Mouse (Mus musculus) forebrain, embryonic 11.5 days (tissue): Measurements from ENCODE around the gene Pgs1. TPM values are rescaled to one million over a fixed set of nuclear protein-coding genes. Genes with fewer than 3 reads are reported as not detected.

Source experiments
- ATAC-seq: fragments of 200-750 bp; cut with Nextera tagmentation; replicated peaks from 2 replicates; pipeline ENCODE4 v1.8.0; 2017; ENCODE audit warnings: moderate TSS enrichment; ENCODE audit not compliant: low FRiP score
- DNase-seq: peaks from one replicate; pipeline ENCODE4 v3.0.0-alpha.2; 2017; ENCODE audit warnings: low spot score
- H3K27ac ChIP-seq: fragments of 300-500 bp; sonication (generic); 2 replicates; pipeline ENCODE4 v1.5.1; 2014; ENCODE audit warnings: low read depth, low read length
- H3K27me3 ChIP-seq: fragments of 300-500 bp; sonication (generic); 2 replicates; pipeline ENCODE4 v1.6.1; 2014; ENCODE audit warnings: mild to moderate bottlenecking, low read length, mixed read lengths; ENCODE audit not compliant: control insufficient read depth, insufficient read depth
- H3K36me3 ChIP-seq: fragments of 300-500 bp; sonication (generic); 2 replicates; pipeline ENCODE4 v1.6.1; 2014; ENCODE audit warnings: mild to moderate bottlenecking, low read length, moderate library complexity, mixed read lengths; ENCODE audit not compliant: control insufficient read depth, insufficient read depth
- H3K4me1 ChIP-seq: fragments of 300-500 bp; sonication (generic); replicated peaks from 2 replicates; pipeline ENCODE4 v1.6.1; 2014; ENCODE audit warnings: low read length, mixed read lengths; ENCODE audit not compliant: control insufficient read depth, insufficient read depth
- H3K4me2 ChIP-seq: fragments of 300-500 bp; sonication (generic); 2 replicates; pipeline ENCODE4 v1.6.1; 2014; ENCODE audit warnings: low read depth, mild to moderate bottlenecking, low read length, moderate library complexity, mixed read lengths; ENCODE audit not compliant: severe bottlenecking
- H3K4me3 ChIP-seq: fragments of 300-500 bp; sonication (generic); 2 replicates; pipeline ENCODE4 v1.5.1; 2014; ENCODE audit warnings: low read depth, low read length
- H3K9ac ChIP-seq: fragments of 300-500 bp; sonication (generic); 2 replicates; pipeline ENCODE4 v1.6.1; 2014; ENCODE audit warnings: low read length
- H3K9me3 ChIP-seq: fragments of 300-500 bp; sonication (generic); 2 replicates; pipeline ENCODE4 v1.6.1; 2016; ENCODE audit warnings: low read length, mixed read lengths; ENCODE audit not compliant: control insufficient read depth
- WGBS: fragments of 180-500 bp; shearing (Covaris S2); extraction: QIAGEN DNeasy Blood & Tissue Kit; methylation state at CpG from one replicate; pipeline ENCODE4 v1.1.7; 2014; 5-methylcytosine and 5-hydroxymethylcytosine counted together
- polyA plus RNA-seq: library from polyadenylated mRNA; unstranded; fragments of >200 nt; fragmentation: Nextera tagmentation; extraction: Ambion mirVana; gene quantifications from 2 replicates; pipeline ENCODE4 v1.2.1, GENCODE M21; 2014

Gene Pgs1
- polyA plus RNA-seq, 1 experiment from 2014 or later, result 43.4 TPM

GRCm38 (mm10) chr11:117959166-117959565 is 26.9 kb upstream of the Pgs1 start:
- Histone ChIP-seq H3K9ac (no peak overlapping the region), H3K4me3 (no peak overlapping the region), H3K4me1 (peaks cover 19% of the 10 kb centered on the region), H3K4me2 (no peak overlapping the region), H3K36me3 (no peaks in the 10 kb centered on the region), H3K27me3 (no peaks in the 10 kb centered on the region), H3K9me3 (no peaks in the 10 kb centered on the region), H3K27ac (no peak overlapping the region)
- no peak for DNase-seq
- 96% methylated on average over 4 of the region's 4 CpGs for WGBS
- ATAC-seq, result no peak

GRCm38 (mm10) chr11:117959741-117960381 is 26.2 kb upstream of the Pgs1 start:
- DNase-seq (no peak), ATAC-seq (no peak)
- peaks cover 2% of the 10 kb centered on the region; the same call in 1 of the 2 replicates for H3K27me3 ChIP-seq
- peaks cover 26% of the 10 kb centered on the region for H3K4me1 ChIP-seq
- H3K9ac ChIP-seq, result no peak overlapping the region
- no peaks in the 10 kb centered on the region for H3K36me3 ChIP-seq
- WGBS, result 62% methylated on average over 17 of the region's 17 CpGs
- no peak overlapping the region for H3K4me3 ChIP-seq
- H3K9me3 ChIP-seq, result no peaks in the 10 kb centered on the region
- H3K4me2 ChIP-seq, result no peak overlapping the region
- H3K27ac ChIP-seq, result no peak overlapping the region

GRCm38 (mm10) chr11:117960601-117961000 is 25.5 kb upstream of the Pgs1 start:
- H3K9me3 ChIP-seq, result no peaks in the 10 kb centered on the region
- H3K27ac ChIP-seq, result no peak overlapping the region
- no peak overlapping the region for H3K4me2 ChIP-seq
- H3K9ac ChIP-seq, result no peak overlapping the region
- no peak for ATAC-seq
- no peak for DNase-seq
- H3K4me3 ChIP-seq, result no peak overlapping the region
- peaks cover 2% of the 10 kb centered on the region; the same call in 1 of the 2 replicates for H3K27me3 ChIP-seq
- H3K36me3 ChIP-seq, result no peaks in the 10 kb centered on the region
- peaks cover 31% of the 10 kb centered on the region for H3K4me1 ChIP-seq

DNA sequence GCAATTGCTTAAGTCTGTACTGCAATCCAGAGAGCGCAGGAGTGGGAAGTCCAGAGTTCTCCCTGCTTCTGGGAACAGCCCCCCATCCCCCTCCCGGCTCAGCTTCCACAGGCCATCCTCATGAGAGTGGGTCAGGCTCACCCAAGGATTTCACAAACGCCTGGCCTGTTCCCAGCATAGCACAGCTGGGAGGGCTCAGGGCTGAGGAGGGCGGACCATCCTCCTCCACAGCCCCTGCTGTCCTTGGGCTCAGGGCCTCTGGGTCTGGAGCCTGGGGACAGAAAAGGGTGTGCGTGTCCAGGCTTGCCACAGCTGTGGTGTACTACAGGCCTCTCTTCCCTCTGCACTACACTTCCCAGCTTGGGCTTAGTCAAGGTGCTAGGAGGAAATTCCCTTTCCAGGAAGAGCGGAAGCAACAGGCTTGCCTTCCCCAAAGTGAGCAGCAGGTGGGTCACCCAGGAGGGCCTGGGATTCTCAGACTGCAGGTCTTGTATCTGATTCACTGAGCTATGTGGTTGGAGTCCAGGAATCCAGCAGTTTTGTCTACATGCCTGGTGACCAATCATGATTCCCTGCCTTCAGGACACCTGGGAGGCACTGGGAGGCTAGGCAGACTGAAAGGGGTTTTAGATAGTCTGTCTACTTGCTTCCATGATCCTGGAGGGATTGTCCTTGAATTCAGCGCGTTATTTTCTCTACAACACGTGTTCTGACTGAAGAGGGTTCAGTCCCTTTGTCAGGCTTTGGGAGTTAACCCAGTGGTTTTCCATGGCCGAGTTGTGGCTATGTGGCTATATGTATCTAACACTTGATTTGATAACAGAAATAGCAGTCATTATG is 23.6 kb upstream of the Pgs1 start:
- H3K9me3 ChIP-seq, result no peaks in the 10 kb centered on the region
- H3K4me1 ChIP-seq, result peaks cover 46% of the 10 kb centered on the region
- DNase-seq (no peak), ATAC-seq (no peak)
- peak overlapping the region; percentile 75; the same call in 1 of the 2 replicates for H3K4me2 ChIP-seq
- H3K36me3 ChIP-seq, result no peaks in the 10 kb centered on the region
- H3K9ac ChIP-seq, result peak overlapping the region; percentile 49
- no peak overlapping the region for H3K4me3 ChIP-seq
- 26% methylated on average over 10 of the region's 10 CpGs for WGBS
- H3K27me3 ChIP-seq, result peaks cover 16% of the 10 kb centered on the region; the same call in 1 of the 2 replicates
- peak overlapping the region; percentile 33 for H3K27ac ChIP-seq

- H3K4me3 ChIP-seq, result peak overlapping the region; percentile 29
- ATAC-seq, result peak; percentile 93
- under 1% methylated on average over 40 of the region's 40 CpGs for WGBS
- H3K36me3 ChIP-seq, result no peaks in the 10 kb centered on the region
- peaks cover 51% of the 10 kb centered on the region for H3K4me1 ChIP-seq
- peak overlapping the region; percentile 75 for H3K4me2 ChIP-seq
- peaks cover 19% of the 10 kb centered on the region; the same call in 1 of the 2 replicates for H3K27me3 ChIP-seq
- H3K9ac ChIP-seq, result peak overlapping the region; percentile 49
- DNase-seq, result peak; percentile 99
- H3K27ac ChIP-seq, result peak overlapping the region; percentile 33
- H3K9me3 ChIP-seq, result no peaks in the 10 kb centered on the region
Measured at GRCm38 (mm10) chr11:117963091-117963793, 22.9 kb upstream of the Pgs1 start.

- DNase-seq, result no peak
- Histone ChIP-seq H3K27me3 (peaks cover 19% of the 10 kb centered on the region; the same call in 1 of the 2 replicates), H3K4me1 (peaks cover 51% of the 10 kb centered on the region), H3K4me2 (peak overlapping the region; percentile 75), H3K9me3 (no peaks in the 10 kb centered on the region), H3K9ac (peak overlapping the region; percentile 45; the same call in 1 of the 2 replicates), H3K36me3 (no peaks in the 10 kb centered on the region), H3K27ac (peak overlapping the region; percentile 33), H3K4me3 (peak overlapping the region; percentile 29)
- 2% methylated on average over 9 of the region's 9 CpGs for WGBS
- no peak for ATAC-seq
Measured at GRCm38 (mm10) chr11:117963872-117964271, 22.2 kb upstream of the Pgs1 start.

GRCm38 (mm10) chr11:117964294-117964693 is 21.8 kb upstream of the Pgs1 start:
- Histone ChIP-seq H3K27me3 (peaks cover 19% of the 10 kb centered on the region; the same call in 1 of the 2 replicates), H3K36me3 (no peaks in the 10 kb centered on the region), H3K4me1 (peaks cover 51% of the 10 kb centered on the region), H3K9ac (no peak overlapping the region; the same call in 1 of the 2 replicates), H3K4me3 (no peak overlapping the region), H3K4me2 (peak overlapping the region; percentile 75; the same call in 1 of the 2 replicates), H3K27ac (peak overlapping the region; percentile 33), H3K9me3 (no peaks in the 10 kb centered on the region)
- WGBS, result 13% methylated on average over 1 of the region's 1 CpGs
- no peak for DNase-seq
- ATAC-seq, result no peak

- Histone ChIP-seq H3K4me2 (no peak overlapping the region), H3K4me1 (peaks cover 52% of the 10 kb centered on the region), H3K27ac (no peak overlapping the region), H3K4me3 (no peak overlapping the region), H3K9ac (no peak overlapping the region), H3K9me3 (no peaks in the 10 kb centered on the region), H3K36me3 (no peaks in the 10 kb centered on the region), H3K27me3 (peaks cover 19% of the 10 kb centered on the region; the same call in 1 of the 2 replicates)
- DNase-seq (no peak), ATAC-seq (no peak)
- 19% methylated on average over 7 of the region's 7 CpGs for WGBS
Measured at GRCm38 (mm10) chr11:117965052-117965451, 21.0 kb upstream of the Pgs1 start.
